Mouse (Mus musculus) cerebellum, adult 2 months (tissue): Measurements from ENCODE around the gene Anks1b.

ENCODE experiments used
- CTCF ChIP-seq: fragments of 200-500 bp; IDR thresholded peaks from 2 replicates; pipeline ENCODE4 v1.5.1; 2011; ENCODE audit warnings: low read depth, mild to moderate bottlenecking, control low read depth, low read length, moderate library complexity, borderline replicate concordance; ENCODE audit not compliant: insufficient read depth
- POLR2A ChIP-seq: fragments of 200-500 bp; IDR thresholded peaks from 2 replicates; pipeline ENCODE4 v1.6.1; 2011; ENCODE audit warnings: low read length, control low read depth, borderline replicate concordance; ENCODE audit not compliant: insufficient read depth

GRCm38 (mm10) chr10:90859665-90860523, 986.6 kb downstream of the Anks1b start:
- no peak for TF ChIP-seq POLR2A
- no peak for TF ChIP-seq CTCF
